Mouse (Mus musculus) embryo, embryonic 10.5 days (tissue): ENCODE data around the gene Spag9.
"Not testable (repeated sequence)": the region's sequence is repeated elsewhere in the genome, so short reads cannot be mapped to it uniquely, and the experiment has no call there.

Experiments used
- DNase-seq: peaks from one replicate; pipeline ENCODE4 v3.0.0-alpha.2; 2015; ENCODE audit warnings: low spot score

Gene Spag9

GRCm38 (mm10) chr11:93986298-93986697, 9.6 kb upstream of the Spag9 start:
- no peak for DNase-seq

GRCm38 (mm10) chr11:93987026-93987425, 8.9 kb upstream of the Spag9 start:
- no peak for DNase-seq

GRCm38 (mm10) chr11:93987625-93988327, 8.1 kb upstream of the Spag9 start:
- no peak for DNase-seq

- no peak for DNase-seq
These were observed 7.4 kb upstream of the Spag9 start for GRCm38 (mm10) chr11:93988328-93989062.

- no peak for DNase-seq
These were observed 1.4 kb upstream of the Spag9 start for GRCm38 (mm10) chr11:93994531-93994930.

- DNase-seq, result peak; percentile 66
These were observed 676 bp upstream of the Spag9 start for GRCm38 (mm10) chr11:93995111-93995719.

GRCm38 (mm10) chr11:93996306-93997140, 632 bp downstream of the Spag9 start:
- DNase-seq, result peak; percentile 47

- DNase-seq, result peak; percentile 33
These were observed 1.4 kb downstream of the Spag9 start for GRCm38 (mm10) chr11:93997141-93997775.

GRCm38 (mm10) chr11:93999276-93999675, 3.4 kb downstream of the Spag9 start:
- no peak for DNase-seq

- DNase-seq, result no peak
These were observed 7.5 kb downstream of the Spag9 start for GRCm38 (mm10) chr11:94003346-94003745.

GRCm38 (mm10) chr11:94019091-94019490, 23.2 kb downstream of the Spag9 start:
- DNase-seq, result no peak

- no peak for DNase-seq
These were observed 24.5 kb downstream of the Spag9 start for GRCm38 (mm10) chr11:94020403-94020802.

- DNase-seq, result no peak
These were observed 30.4 kb downstream of the Spag9 start for GRCm38 (mm10) chr11:94026289-94026688.

- DNase-seq, result no peak
These were observed 36.2 kb downstream of the Spag9 start for GRCm38 (mm10) chr11:94032084-94032483.

GRCm38 (mm10) chr11:94032971-94033370, 37.1 kb downstream of the Spag9 start:
- no peak for DNase-seq

- peak; percentile 77 for DNase-seq
These were observed 40.1 kb downstream of the Spag9 start for GRCm38 (mm10) chr11:94035974-94036373.

GRCm38 (mm10) chr11:94041475-94041874, 45.6 kb downstream of the Spag9 start:
- no peak for DNase-seq

GRCm38 (mm10) chr11:94042301-94042700, 46.4 kb downstream of the Spag9 start:
- DNase-seq, result not testable (repeated sequence)

- peak; percentile 98 for DNase-seq
These were observed 48.4 kb downstream of the Spag9 start for GRCm38 (mm10) chr11:94043998-94044985.

GRCm38 (mm10) chr11:94045016-94045415, 49.1 kb downstream of the Spag9 start:
- DNase-seq, result peak; percentile 84
